Mouse (Mus musculus): ENCODE measurements around the gene Smim24.

DNA sequence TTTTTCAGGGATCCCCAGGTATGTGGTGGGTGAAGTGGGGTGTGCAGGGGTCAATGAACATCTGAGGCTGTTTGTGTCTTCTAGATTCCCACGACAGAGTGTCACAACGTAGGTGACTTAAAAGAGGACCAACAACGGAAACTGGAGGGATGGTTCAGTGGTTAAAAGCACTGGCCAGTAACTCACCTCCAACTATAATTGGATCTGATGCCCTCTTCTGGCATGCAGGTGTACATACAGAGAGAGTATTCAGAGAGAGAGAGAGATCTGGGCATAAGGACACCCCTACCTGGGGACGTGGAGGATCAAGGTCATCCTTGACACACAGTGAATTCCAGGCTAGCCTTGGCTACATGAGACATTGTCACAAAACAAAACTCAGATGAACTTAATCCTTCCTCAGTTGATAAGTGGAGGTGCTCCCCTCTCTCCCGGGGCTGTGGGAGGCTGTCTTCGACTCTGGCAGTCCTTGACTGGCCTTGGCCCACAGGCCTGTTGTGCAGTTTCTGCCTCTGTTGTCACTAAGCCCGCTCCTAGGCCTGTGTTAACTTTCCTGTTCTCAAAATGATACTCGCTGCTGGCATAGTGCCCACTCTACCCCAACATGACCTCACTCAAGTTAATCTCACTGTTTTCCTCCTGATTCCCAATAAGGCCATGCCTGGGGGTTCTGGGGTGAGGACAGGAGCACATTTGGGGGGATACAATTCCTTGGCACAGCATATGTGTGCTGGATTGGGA is 48.3 kb upstream of the Smim24 start:
- TF ChIP-seq POLR2A (IDR thresholded peaks at IDR 0.05; ENCODE audit: control insufficient read depth, low read depth, low read length) (no peak), CTCF (IDR thresholded peaks at IDR 0.05; ENCODE audit: control insufficient read depth, insufficient read depth, insufficient replicate concordance, low read depth, low read length) (no peak)
